Mouse (Mus musculus): ENCODE results near the gene Fars2.

Fars2 gene

GRCm38 (mm10) chr13:36120606-36121005 lies 3.4 kb downstream of the Fars2 start:
- TF ChIP-seq GATA4 (IDR thresholded peaks at IDR 0.05; ENCODE audit: insufficient replicate concordance, low read length), result no peak

- TF ChIP-seq GATA4 (IDR thresholded peaks at IDR 0.05; ENCODE audit: insufficient replicate concordance, low read length), result no peak
These were observed 12.3 kb downstream of the Fars2 start for GRCm38 (mm10) chr13:36129360-36130054.

- no peak for TF ChIP-seq GATA4 (IDR thresholded peaks at IDR 0.05; ENCODE audit: insufficient replicate concordance, low read length)
These were observed 14.2 kb downstream of the Fars2 start for GRCm38 (mm10) chr13:36131401-36131800.

GRCm38 (mm10) chr13:36131992-36132649 lies 14.9 kb downstream of the Fars2 start:
- no peak for TF ChIP-seq GATA4 (IDR thresholded peaks at IDR 0.05; ENCODE audit: insufficient replicate concordance, low read length)

GRCm38 (mm10) chr13:36139703-36140102 lies 22.5 kb downstream of the Fars2 start:
- TF ChIP-seq GATA4 (IDR thresholded peaks at IDR 0.05; ENCODE audit: insufficient replicate concordance, low read length), result no peak

GRCm38 (mm10) chr13:36140247-36141016 lies 23.2 kb downstream of the Fars2 start:
- no peak for TF ChIP-seq GATA4 (IDR thresholded peaks at IDR 0.05; ENCODE audit: insufficient replicate concordance, low read length)

- no peak for TF ChIP-seq GATA4 (IDR thresholded peaks at IDR 0.05; ENCODE audit: insufficient replicate concordance, low read length)
These were observed 28.4 kb downstream of the Fars2 start for GRCm38 (mm10) chr13:36145601-36146000.

GRCm38 (mm10) chr13:36149175-36149939 lies 32.1 kb downstream of the Fars2 start:
- no peak for TF ChIP-seq GATA4 (IDR thresholded peaks at IDR 0.05; ENCODE audit: insufficient replicate concordance, low read length)

GRCm38 (mm10) chr13:36150272-36150671 lies 33.1 kb downstream of the Fars2 start:
- no peak for TF ChIP-seq GATA4 (IDR thresholded peaks at IDR 0.05; ENCODE audit: insufficient replicate concordance, low read length)

- no peak for TF ChIP-seq GATA4 (IDR thresholded peaks at IDR 0.05; ENCODE audit: insufficient replicate concordance, low read length)
These were observed 35.7 kb downstream of the Fars2 start for GRCm38 (mm10) chr13:36152728-36153498.

GRCm38 (mm10) chr13:36156340-36156931 lies 39.2 kb downstream of the Fars2 start:
- no peak for TF ChIP-seq GATA4 (IDR thresholded peaks at IDR 0.05; ENCODE audit: insufficient replicate concordance, low read length)

- TF ChIP-seq GATA4 (IDR thresholded peaks at IDR 0.05; ENCODE audit: insufficient replicate concordance, low read length), result no peak
These were observed 46.2 kb downstream of the Fars2 start for GRCm38 (mm10) chr13:36163411-36163810.

GRCm38 (mm10) chr13:36163898-36164297 lies 46.7 kb downstream of the Fars2 start:
- no peak for TF ChIP-seq GATA4 (IDR thresholded peaks at IDR 0.05; ENCODE audit: insufficient replicate concordance, low read length)

- no peak for TF ChIP-seq GATA4 (IDR thresholded peaks at IDR 0.05; ENCODE audit: insufficient replicate concordance, low read length)
These were observed 56.9 kb downstream of the Fars2 start for GRCm38 (mm10) chr13:36174101-36174500.

All from liver, adult (tissue).